26 mouse cellular contexts compared by ENCODE assay signal in genomic region chr13:51297231-51297880, GRCm38 (mm10).
DNase-seq lines count a peak whose midpoint lies in the region; ATAC-seq and TF ChIP-seq lines count a peak whose summit lies in the region.
"Had no signal": no experiment of that assay in that cellular context is flagged by ENCODE, and none has a peak within 500 bp of the region (broad histone marks: within the 10 kb centered on the region; RNA-seq: fewer than 3 reads in every experiment).

No protein-coding gene starts in this region.

- 0 out of 2 replicates have a peak, but pooled peaks cover 2% of the 10 kb centered on the region for H3K9me3 ChIP-seq in kidney, embryonic 14.5 days (ENCODE audit: control insufficient read depth, low read length)
- H3K9me3 ChIP-seq in embryonic facial prominence, embryonic 10.5 days, result peaks cover 7% of the 10 kb centered on the region; the same call in 1 of the 2 replicates
- no peaks in the 10 kb centered on the region for H3K9me3 ChIP-seq in embryonic facial prominence, embryonic 15.5 days (replicated peaks)
- H3K9me3 ChIP-seq: forebrain, embryonic 12.5 days; hindbrain, embryonic 12.5 days; hindbrain, embryonic 15.5 days had no signal

- no peak for TF ChIP-seq POLR2A in kidney, adult 2 months (IDR thresholded peaks at IDR 0.05; ENCODE audit: low read depth, low read length)

- H3K9ac ChIP-seq in kidney, embryonic 14.5 days (ENCODE audit: low read depth, low read length), result no peak overlapping the region
- no peak overlapping the region for H3K9ac ChIP-seq in embryonic facial prominence, embryonic 15.5 days
- H3K9ac ChIP-seq: forebrain, embryonic 12.5 days; hindbrain, embryonic 12.5 days; hindbrain, embryonic 15.5 days had no signal

- 92% methylated on average over 13 of the region's 13 CpGs for WGBS in kidney, adult 2 months
- 94% methylated on average over 13 of the region's 13 CpGs for WGBS in kidney, embryonic 14.5 days
- WGBS in embryonic facial prominence, embryonic 10.5 days, result 93% methylated on average over 13 of the region's 13 CpGs
- WGBS in embryonic facial prominence, embryonic 15.5 days, result 89% methylated on average over 13 of the region's 13 CpGs

- H3K27ac ChIP-seq in kidney, adult 2 months (ENCODE audit: insufficient read depth, low read depth, low read length), result peak overlapping the region; percentile 33; the same call in 1 of the 2 replicates
- no peak overlapping the region for H3K27ac ChIP-seq in kidney, embryonic 14.5 days (ENCODE audit: low read depth, low read length)
- H3K27ac ChIP-seq in embryonic facial prominence, embryonic 10.5 days (replicated peaks), result peak overlapping the region; percentile 66
- peak overlapping the region; percentile 61; the same call in 1 of the 2 replicates for H3K27ac ChIP-seq in embryonic facial prominence, embryonic 15.5 days (replicated peaks)
- H3K27ac ChIP-seq: forebrain, embryonic 12.5 days; gastrocnemius, adult 2 months; hindbrain, embryonic 12.5 days; hindbrain, embryonic 15.5 days had no signal

- no peaks in the 10 kb centered on the region for H3K36me3 ChIP-seq in kidney, adult 2 months (ENCODE audit: control insufficient read depth, insufficient read depth, low read length)
- no peaks in the 10 kb centered on the region for H3K36me3 ChIP-seq in kidney, embryonic 14.5 days (ENCODE audit: control insufficient read depth, insufficient read depth, low read length)
- H3K36me3 ChIP-seq in embryonic facial prominence, embryonic 10.5 days (replicated peaks), result no peaks in the 10 kb centered on the region
- no peaks in the 10 kb centered on the region for H3K36me3 ChIP-seq in embryonic facial prominence, embryonic 15.5 days
- H3K36me3 ChIP-seq: forebrain, embryonic 12.5 days; G1E; hindbrain, embryonic 12.5 days; hindbrain, embryonic 15.5 days had no signal

- ATAC-seq in kidney, embryonic 14.5 days (ENCODE audit: low FRiP score, low TSS enrichment), result no peak
- no peak for ATAC-seq in embryonic facial prominence, embryonic 15.5 days (ENCODE audit: insufficient number of reproducible peaks, low FRiP score, low TSS enrichment, low read depth)
- ATAC-seq: forebrain, embryonic 16.5 days; intestine, postnatal 0 days; Patski had no signal

- H3K4me2 ChIP-seq in kidney, embryonic 14.5 days (replicated peaks; ENCODE audit: low read depth, low read length), result no peak overlapping the region
- no peak overlapping the region for H3K4me2 ChIP-seq in embryonic facial prominence, embryonic 15.5 days (replicated peaks)
- H3K4me2 ChIP-seq: forebrain, embryonic 12.5 days; heart, embryonic 11.5 days; hindbrain, embryonic 12.5 days; hindbrain, embryonic 15.5 days had no signal

- DNase-seq in heart, adult 11 months, result peak; percentile 93
- no peak for DNase-seq in heart, postnatal 4 days
- DNase-seq in kidney, adult 2 months, result no peak
- DNase-seq in embryonic facial prominence, embryonic 10.5 days (ENCODE audit: low spot score), result no peak
- no peak for DNase-seq in frontal cortex, postnatal 25 days (ENCODE audit: low spot score in 2 of 2)
- DNase-seq: adrenal gland, postnatal 10 days; adrenal gland, postnatal 36 days; B cell, adult 2 months; cerebellum, adult 18-20 months; cerebellum, adult 9-10 months; cerebellum, postnatal 14 days; gastrocnemius, adult 2 months; gastrocnemius, postnatal 14 days; heart, adult 2 months; heart, postnatal 10 days had no signal

- H3K27me3 ChIP-seq in kidney, adult 2 months (replicated peaks; ENCODE audit: control insufficient read depth, insufficient read depth, low read length), result no peaks in the 10 kb centered on the region
- H3K27me3 ChIP-seq in kidney, embryonic 14.5 days (ENCODE audit: control insufficient read depth, insufficient read depth, low read length), result no peaks in the 10 kb centered on the region
- H3K27me3 ChIP-seq in embryonic facial prominence, embryonic 10.5 days (replicated peaks; ENCODE audit: low read depth, poor library complexity, severe bottlenecking), result no peaks in the 10 kb centered on the region
- H3K27me3 ChIP-seq in embryonic facial prominence, embryonic 15.5 days, result no peaks in the 10 kb centered on the region
- H3K27me3 ChIP-seq: CH12.LX; forebrain, embryonic 12.5 days; hindbrain, embryonic 12.5 days; hindbrain, embryonic 15.5 days; Patski had no signal

- no peak overlapping the region for H3K4me3 ChIP-seq in kidney, adult 2 months (ENCODE audit: insufficient read depth, low read depth, low read length)
- H3K4me3 ChIP-seq in kidney, embryonic 14.5 days (ENCODE audit: low read length), result no peak overlapping the region
- no peak overlapping the region for H3K4me3 ChIP-seq in embryonic facial prominence, embryonic 10.5 days
- no peak overlapping the region for H3K4me3 ChIP-seq in embryonic facial prominence, embryonic 15.5 days (replicated peaks)
- H3K4me3 ChIP-seq: forebrain, embryonic 12.5 days; gastrocnemius, adult 2 months; heart, adult 2 months; hindbrain, embryonic 12.5 days; hindbrain, embryonic 15.5 days had no signal

- no peak for TF ChIP-seq CTCF in kidney, adult 2 months (conservative IDR thresholded peaks at IDR 0.05; ENCODE audit: insufficient read depth, insufficient read length, low read depth, low read length)

- H3K4me1 ChIP-seq in kidney, adult 2 months (ENCODE audit: control insufficient read depth, insufficient read depth, low read length), result peaks cover 3% of the 10 kb centered on the region; the same call in 1 of the 2 replicates
- H3K4me1 ChIP-seq in kidney, embryonic 14.5 days (ENCODE audit: control insufficient read depth, insufficient read depth, low read length), result no peaks in the 10 kb centered on the region
- peaks cover 30% of the 10 kb centered on the region for H3K4me1 ChIP-seq in embryonic facial prominence, embryonic 10.5 days
- H3K4me1 ChIP-seq in embryonic facial prominence, embryonic 15.5 days, result peaks cover 21% of the 10 kb centered on the region
- H3K4me1 ChIP-seq: hindbrain, embryonic 15.5 days had no signal
